Mouse (Mus musculus) forebrain, embryonic 16.5 days (tissue): ENCODE measurements around the gene Muc4. TPM values are rescaled to one million over a fixed set of nuclear protein-coding genes. Genes with fewer than 3 reads are reported as not detected.

Experiments used
- ATAC-seq: fragments of 200-750 bp; cut with Nextera tagmentation; 2 replicates; pipeline ENCODE4 v1.8.0; 2017; ENCODE audit warnings: mild to moderate bottlenecking, moderate library complexity
- H3K27ac ChIP-seq: fragments of 300-500 bp; sonication (generic); 2 replicates; pipeline ENCODE4 v1.5.1; 2014; ENCODE audit warnings: low read length, control low read depth
- H3K27me3 ChIP-seq: fragments of 300-500 bp; sonication (generic); replicated peaks from 2 replicates; pipeline ENCODE4 v1.6.1; 2014; ENCODE audit warnings: low read length; ENCODE audit not compliant: control insufficient read depth, insufficient read depth
- H3K36me3 ChIP-seq: fragments of 300-500 bp; sonication (generic); 2 replicates; pipeline ENCODE4 v1.6.1; 2014; ENCODE audit not compliant: control insufficient read depth, insufficient read depth
- H3K4me1 ChIP-seq: fragments of 300-500 bp; sonication (generic); replicated peaks from 2 replicates; pipeline ENCODE4 v1.6.1; 2014; ENCODE audit warnings: low read length; ENCODE audit not compliant: control insufficient read depth, insufficient read depth
- H3K4me2 ChIP-seq: fragments of 300-500 bp; sonication (generic); 2 replicates; pipeline ENCODE4 v1.6.1; 2014; ENCODE audit warnings: mild to moderate bottlenecking, low read length, control low read depth
- H3K4me3 ChIP-seq: fragments of 300-500 bp; sonication (generic); replicated peaks from 2 replicates; pipeline ENCODE4 v1.5.1; 2014; ENCODE audit warnings: mild to moderate bottlenecking, low read length, control low read depth
- H3K9ac ChIP-seq: fragments of 300-500 bp; sonication (generic); replicated peaks from 2 replicates; pipeline ENCODE4 v1.6.1; 2014; ENCODE audit warnings: low read depth, low read length, control low read depth
- H3K9me3 ChIP-seq: fragments of 300-500 bp; sonication (generic); 2 replicates; pipeline ENCODE4 v1.6.1; 2016; ENCODE audit warnings: low read length; ENCODE audit not compliant: control insufficient read depth
- WGBS: fragments of 180-500 bp; shearing (Covaris S2); extraction: QIAGEN DNeasy Blood & Tissue Kit; methylation state at CpG from one replicate; pipeline ENCODE4 v1.1.7; 2014; 5-methylcytosine and 5-hydroxymethylcytosine counted together
- polyA plus RNA-seq: library from polyadenylated mRNA; unstranded; fragments of >200 nt; fragmentation: Nextera tagmentation; extraction: Ambion mirVana; gene quantifications from 2 replicates; pipeline ENCODE4 v1.2.1, GENCODE M21; 2015

The Muc4 gene
- polyA plus RNA-seq, 1 experiment from 2014 or later, result not detected

DNA sequence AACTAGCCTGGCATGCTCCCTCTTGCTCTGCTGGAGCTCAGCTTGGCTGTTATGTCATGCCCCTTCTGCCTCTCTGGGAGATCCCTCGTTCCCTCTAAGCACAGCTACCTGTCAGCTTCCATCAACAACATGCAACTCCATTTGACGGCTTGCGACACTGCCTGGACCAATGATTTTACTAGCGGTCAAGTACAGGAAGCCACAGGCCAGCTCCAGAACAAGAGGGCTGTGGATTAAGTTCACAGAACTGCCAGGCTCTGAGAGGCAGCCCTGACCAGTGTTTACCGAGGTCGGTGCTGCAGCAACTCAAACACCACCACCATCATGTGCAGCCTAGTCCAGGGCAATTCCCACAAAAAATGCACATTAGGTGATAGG lies 86.8 kb downstream of the Muc4 start:
- Histone ChIP-seq H3K27me3 (no peaks in the 10 kb centered on the region), H3K27ac (no peak overlapping the region), H3K9me3 (no peaks in the 10 kb centered on the region), H3K9ac (no peak overlapping the region), H3K4me1 (no peaks in the 10 kb centered on the region), H3K4me3 (no peak overlapping the region), H3K4me2 (no peak overlapping the region), H3K36me3 (peaks cover 10% of the 10 kb centered on the region; the same call in 1 of the 2 replicates)
- no peak for ATAC-seq
- 90% methylated on average over 6 of the region's 6 CpGs for WGBS

DNA sequence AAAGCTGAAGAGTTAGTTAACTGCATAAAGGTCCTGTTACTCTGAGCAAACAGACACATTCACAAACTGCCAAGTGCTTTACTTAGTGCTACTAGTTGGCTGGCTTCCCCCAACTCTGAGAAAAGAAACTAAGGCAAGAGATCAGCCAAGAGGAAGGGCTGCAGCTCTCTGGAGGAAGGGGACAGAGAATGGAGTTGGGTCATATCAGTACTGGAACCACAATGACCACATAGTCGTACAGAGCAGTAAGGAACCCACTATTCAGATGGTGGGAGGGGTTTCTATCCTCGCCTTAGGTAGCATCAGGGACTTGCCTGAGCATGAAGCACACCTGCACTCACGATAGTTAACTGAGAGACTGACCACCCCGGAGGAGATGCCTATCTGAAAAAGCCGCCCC lies 87.2 kb downstream of the Muc4 start:
- Histone ChIP-seq H3K4me2 (no peak overlapping the region), H3K4me3 (no peak overlapping the region), H3K27ac (no peak overlapping the region), H3K9me3 (no peaks in the 10 kb centered on the region), H3K4me1 (no peaks in the 10 kb centered on the region), H3K36me3 (peaks cover 10% of the 10 kb centered on the region; the same call in 1 of the 2 replicates), H3K9ac (no peak overlapping the region), H3K27me3 (no peaks in the 10 kb centered on the region)
- ATAC-seq, result no peak
- 92% methylated on average over 5 of the region's 5 CpGs for WGBS

DNA sequence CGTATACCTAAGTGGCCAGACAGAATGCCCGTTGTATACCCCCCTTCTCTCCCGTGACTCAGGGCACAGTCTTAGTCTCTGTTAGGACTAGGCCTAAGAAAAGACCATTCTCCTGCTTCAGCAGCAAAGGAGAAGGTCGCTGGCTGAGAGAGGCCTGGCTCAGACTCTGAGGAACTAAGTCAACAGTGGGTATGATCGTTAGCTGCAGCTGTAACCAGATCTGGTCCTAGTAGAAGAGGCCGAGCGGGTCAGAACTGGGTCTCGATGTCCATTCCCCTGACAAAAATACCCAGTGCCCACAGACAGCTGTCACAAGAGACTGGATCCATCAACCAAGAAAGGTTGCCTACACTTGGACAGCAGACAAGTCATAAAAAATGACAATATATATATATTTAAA lies 87.8 kb downstream of the Muc4 start:
- Histone ChIP-seq H3K9me3 (no peaks in the 10 kb centered on the region), H3K4me3 (no peak overlapping the region), H3K9ac (no peak overlapping the region), H3K36me3 (peaks cover 10% of the 10 kb centered on the region; the same call in 1 of the 2 replicates), H3K4me2 (no peak overlapping the region), H3K4me1 (no peaks in the 10 kb centered on the region), H3K27me3 (no peaks in the 10 kb centered on the region), H3K27ac (no peak overlapping the region)
- WGBS, result 97% methylated on average over 8 of the region's 8 CpGs
- no peak for ATAC-seq

- Histone ChIP-seq H3K27me3 (no peaks in the 10 kb centered on the region), H3K9ac (no peak overlapping the region), H3K4me3 (no peak overlapping the region), H3K27ac (no peak overlapping the region), H3K4me1 (no peaks in the 10 kb centered on the region), H3K4me2 (no peak overlapping the region), H3K36me3 (peaks cover 10% of the 10 kb centered on the region; the same call in 1 of the 2 replicates), H3K9me3 (no peaks in the 10 kb centered on the region)
- WGBS, result 94% methylated on average over 13 of the region's 13 CpGs
- no peak for ATAC-seq
Measured at GRCm38 (mm10) chr16:32824061-32824460, 88.4 kb downstream of the Muc4 start.

- Histone ChIP-seq H3K9me3 (no peaks in the 10 kb centered on the region), H3K27ac (no peak overlapping the region), H3K4me1 (no peaks in the 10 kb centered on the region), H3K27me3 (no peaks in the 10 kb centered on the region), H3K4me3 (no peak overlapping the region), H3K36me3 (peaks cover 10% of the 10 kb centered on the region; the same call in 1 of the 2 replicates), H3K9ac (no peak overlapping the region), H3K4me2 (no peak overlapping the region)
- ATAC-seq, result no peak
- WGBS, result 79% methylated on average over 12 of the region's 12 CpGs
Measured at GRCm38 (mm10) chr16:32825380-32825779, 89.7 kb downstream of the Muc4 start.

DNA sequence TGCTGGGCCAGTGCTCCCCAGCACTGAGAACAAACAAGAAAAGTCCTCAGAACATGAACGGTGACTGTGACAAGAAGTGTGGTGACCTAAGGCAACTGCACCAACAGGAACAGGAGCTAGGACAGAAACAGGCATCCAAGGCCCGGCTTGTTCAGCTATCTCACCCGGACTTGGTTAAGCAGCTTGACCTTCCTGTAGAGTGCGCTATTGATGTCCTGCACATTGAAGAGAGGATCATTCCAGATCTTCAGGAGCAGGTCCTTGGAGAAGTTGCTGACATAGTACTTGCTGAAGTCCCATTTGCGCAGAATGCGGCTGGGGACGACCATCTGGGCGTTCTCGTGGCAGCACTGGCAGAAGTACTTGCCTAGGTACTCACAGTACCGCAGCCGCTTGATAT lies 90.8 kb downstream of the Muc4 start:
- H3K9ac ChIP-seq, result no peak overlapping the region
- WGBS, result 96% methylated on average over 11 of the region's 11 CpGs
- no peaks in the 10 kb centered on the region for H3K27me3 ChIP-seq
- ATAC-seq, result no peak
- H3K27ac ChIP-seq, result no peak overlapping the region
- peaks cover 7% of the 10 kb centered on the region; the same call in 1 of the 2 replicates for H3K36me3 ChIP-seq
- no peak overlapping the region for H3K4me2 ChIP-seq
- no peaks in the 10 kb centered on the region for H3K9me3 ChIP-seq
- H3K4me3 ChIP-seq, result no peak overlapping the region
- H3K4me1 ChIP-seq, result no peaks in the 10 kb centered on the region

- H3K4me3 ChIP-seq, result no peak overlapping the region
- H3K27ac ChIP-seq, result no peak overlapping the region
- no peaks in the 10 kb centered on the region for H3K9me3 ChIP-seq
- H3K36me3 ChIP-seq, result peaks cover 5% of the 10 kb centered on the region; the same call in 1 of the 2 replicates
- WGBS, result 94% methylated on average over 11 of the region's 11 CpGs
- no peak overlapping the region for H3K9ac ChIP-seq
- H3K27me3 ChIP-seq, result no peaks in the 10 kb centered on the region
- no peaks in the 10 kb centered on the region for H3K4me1 ChIP-seq
- no peak overlapping the region for H3K4me2 ChIP-seq
- ATAC-seq, result no peak
Measured at GRCm38 (mm10) chr16:32829104-32829503, 93.4 kb downstream of the Muc4 start.

DNA sequence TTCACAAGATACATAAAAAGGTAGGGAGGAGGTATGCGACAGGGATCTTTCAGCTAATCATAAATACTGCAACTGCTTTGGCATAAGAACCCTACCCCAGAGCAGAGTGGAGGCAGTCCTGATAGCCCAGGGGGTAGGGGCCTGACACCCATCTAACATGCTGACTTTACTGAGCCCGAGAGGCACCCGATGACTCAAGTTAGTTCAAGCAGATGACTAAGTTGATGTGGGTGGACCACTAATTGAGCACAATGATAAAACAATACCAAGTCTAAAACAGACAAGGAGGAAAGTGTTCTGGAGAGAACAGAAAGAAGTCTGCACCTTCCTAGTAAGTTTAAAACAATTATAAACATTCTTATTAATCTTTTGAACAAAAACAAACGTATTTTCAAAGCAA lies 95.8 kb downstream of the Muc4 start:
- Histone ChIP-seq H3K27me3 (no peaks in the 10 kb centered on the region), H3K27ac (no peak overlapping the region), H3K4me1 (no peaks in the 10 kb centered on the region), H3K9me3 (no peaks in the 10 kb centered on the region), H3K36me3 (peaks cover 3% of the 10 kb centered on the region), H3K4me2 (no peak overlapping the region), H3K9ac (no peak overlapping the region), H3K4me3 (no peak overlapping the region)
- WGBS, result 79% methylated on average over 4 of the region's 4 CpGs
- no peak for ATAC-seq
